Mouse (Mus musculus) forebrain, embryonic 13.5 days (tissue): ENCODE data around the gene Des. TPM values are rescaled to one million over a fixed set of nuclear protein-coding genes. Genes with fewer than 3 reads are reported as not detected.

ENCODE experiments used
- ATAC-seq: fragments of 200-750 bp; cut with Nextera tagmentation; 2 replicates; pipeline ENCODE4 v1.8.0; 2017
- H3K27ac ChIP-seq: fragments of 300-500 bp; sonication (generic); 2 replicates; pipeline ENCODE4 v1.5.1; 2015; ENCODE audit warnings: inconsistent platforms, mild to moderate bottlenecking, moderate library complexity
- H3K27me3 ChIP-seq: fragments of 300-500 bp; sonication (generic); 2 replicates; pipeline ENCODE4 v1.6.1; 2015; ENCODE audit warnings: mild to moderate bottlenecking, inconsistent platforms
- H3K36me3 ChIP-seq: fragments of 300-500 bp; sonication (generic); 2 replicates; pipeline ENCODE4 v1.6.1; 2015; ENCODE audit warnings: mild to moderate bottlenecking, inconsistent platforms; ENCODE audit not compliant: poor library complexity, severe bottlenecking
- H3K4me1 ChIP-seq: fragments of 300-500 bp; sonication (generic); 2 replicates; pipeline ENCODE4 v1.6.1; 2015; ENCODE audit warnings: inconsistent platforms
- H3K4me2 ChIP-seq: fragments of 300-500 bp; sonication (generic); 2 replicates; pipeline ENCODE4 v1.6.1; 2015; ENCODE audit warnings: inconsistent platforms, mild to moderate bottlenecking, moderate library complexity
- H3K4me3 ChIP-seq: fragments of 300-500 bp; sonication (generic); 2 replicates; pipeline ENCODE4 v1.5.1; 2015; ENCODE audit warnings: mild to moderate bottlenecking, inconsistent platforms
- H3K9ac ChIP-seq: fragments of 300-500 bp; sonication (generic); 2 replicates; pipeline ENCODE4 v1.6.1; 2015; ENCODE audit warnings: mild to moderate bottlenecking, inconsistent platforms
- H3K9me3 ChIP-seq: fragments of 300-500 bp; sonication (generic); replicated peaks from 2 replicates; pipeline ENCODE4 v1.6.1; 2016; ENCODE audit warnings: inconsistent platforms
- WGBS: fragments of 180-500 bp; shearing (Covaris S2); methylation state at CpG from one replicate; pipeline ENCODE4 v1.1.7; 2015; 5-methylcytosine and 5-hydroxymethylcytosine counted together
- polyA plus RNA-seq: library from polyadenylated mRNA; unstranded; fragments of >200 nt; fragmentation: Nextera tagmentation; extraction: Ambion mirVana; gene quantifications from 2 replicates; pipeline ENCODE4 v1.2.1, GENCODE M21; 2015

Des gene
- polyA plus RNA-seq, 1 experiment from 2014 or later, result 0.81 TPM

GRCm38 (mm10) chr1:75409950-75410349 is 49.8 kb downstream of the Des start:
- no peak overlapping the region for H3K4me3 ChIP-seq
- WGBS, result 92% methylated on average over 7 of the region's 7 CpGs
- H3K27me3 ChIP-seq, result no peaks in the 10 kb centered on the region
- no peak for ATAC-seq
- no peak overlapping the region for H3K27ac ChIP-seq
- H3K4me2 ChIP-seq, result no peak overlapping the region
- no peaks in the 10 kb centered on the region for H3K9me3 ChIP-seq
- H3K9ac ChIP-seq, result no peak overlapping the region
- peaks cover 9% of the 10 kb centered on the region; the same call in 1 of the 2 replicates for H3K36me3 ChIP-seq
- H3K4me1 ChIP-seq, result peaks cover 19% of the 10 kb centered on the region

- no peak overlapping the region for H3K4me2 ChIP-seq
- WGBS, result 84% methylated on average over 3 of the region's 3 CpGs
- no peak overlapping the region for H3K9ac ChIP-seq
- no peak for ATAC-seq
- H3K4me3 ChIP-seq, result no peak overlapping the region
- H3K9me3 ChIP-seq, result no peaks in the 10 kb centered on the region
- peaks cover 6% of the 10 kb centered on the region; the same call in 1 of the 2 replicates for H3K36me3 ChIP-seq
- no peaks in the 10 kb centered on the region for H3K27me3 ChIP-seq
- no peak overlapping the region for H3K27ac ChIP-seq
- peaks cover 19% of the 10 kb centered on the region for H3K4me1 ChIP-seq
Observed at GRCm38 (mm10) chr1:75412196-75412595, 52.1 kb downstream of the Des start.

GRCm38 (mm10) chr1:75413749-75414148 is 53.6 kb downstream of the Des start:
- H3K9ac ChIP-seq, result no peak overlapping the region
- no peaks in the 10 kb centered on the region for H3K9me3 ChIP-seq
- no peak for ATAC-seq
- no peak overlapping the region for H3K4me3 ChIP-seq
- H3K4me1 ChIP-seq, result peaks cover 19% of the 10 kb centered on the region
- H3K4me2 ChIP-seq, result no peak overlapping the region
- peaks cover 6% of the 10 kb centered on the region; the same call in 1 of the 2 replicates for H3K36me3 ChIP-seq
- 0 out of 2 replicates have a peak, but pooled peaks cover 5% of the 10 kb centered on the region for H3K27me3 ChIP-seq
- no peak overlapping the region for H3K27ac ChIP-seq
- WGBS, result 55% methylated on average over 3 of the region's 3 CpGs

Other genes with a start within 250 kb of the Des start
- gene Nhej1, start 235.1 kb upstream of the Des start, polyA plus RNA-seq, result 8.4 and 10.6 TPM in 2 replicates
- gene Slc23a3, start 226.4 kb upstream of the Des start, polyA plus RNA-seq, result 0.08 TPM in 1 of 2 replicates, not detected in the other
- 47.1 and 52.8 TPM in 2 replicates for gene Cnppd1, start 217.6 kb upstream of the Des start, polyA plus RNA-seq
- gene Retreg2, start 217.6 kb upstream of the Des start, polyA plus RNA-seq, result 71.8 and 75.1 TPM in 2 replicates
- gene Zfand2b, start 191.7 kb upstream of the Des start, polyA plus RNA-seq, result 33.2 and 37.9 TPM in 2 replicates
- gene Abcb6, start 179.9 kb upstream of the Des start, polyA plus RNA-seq, result 28.6 and 31.7 TPM in 2 replicates
- 22.0 and 23.1 TPM in 2 replicates for gene Ankzf1, start 168.2 kb upstream of the Des start, polyA plus RNA-seq
- gene Atg9a, start 168.1 kb upstream of the Des start, polyA plus RNA-seq, result 29.7 and 31.8 TPM in 2 replicates
- 14.6 and 21.1 TPM in 2 replicates for gene Glb1l, start 149.5 kb upstream of the Des start, polyA plus RNA-seq
- gene Stk16, start 149.5 kb upstream of the Des start, polyA plus RNA-seq, result 143 and 157 TPM in 2 replicates
- 15.3 and 16.6 TPM in 2 replicates for gene Tuba4a, start 140.5 kb upstream of the Des start, polyA plus RNA-seq
- not detected in 2 replicates for gene A630095N17Rik, start 128.2 kb upstream of the Des start, polyA plus RNA-seq
- 40.0 and 41.7 TPM in 2 replicates for gene Dnajb2, start 123.9 kb upstream of the Des start, polyA plus RNA-seq
- 4.5 and 6.5 TPM in 2 replicates for gene Ptprn, start 95.8 kb upstream of the Des start, polyA plus RNA-seq
- gene Resp18, start 81.9 kb upstream of the Des start, polyA plus RNA-seq, result 37.0 and 44.1 TPM in 2 replicates
- 140 and 142 TPM in 2 replicates for gene Dnpep, start 42.3 kb upstream of the Des start, polyA plus RNA-seq
- gene Speg, start 15.0 kb downstream of the Des start, polyA plus RNA-seq, result 7.6 and 9.0 TPM in 2 replicates
- gene Gmppa, start 75.6 kb downstream of the Des start, polyA plus RNA-seq, result 53.7 and 62.7 TPM in 2 replicates
- gene Asic4, start 90.1 kb downstream of the Des start, polyA plus RNA-seq, result 4.0 and 5.4 TPM in 2 replicates
- 16.9 and 18.6 TPM in 2 replicates for gene Chpf, start 119.0 kb downstream of the Des start, polyA plus RNA-seq
- 34.0 and 35.5 TPM in 2 replicates for gene Tmem198, start 119.2 kb downstream of the Des start, polyA plus RNA-seq
- 15.5 and 17.2 TPM in 2 replicates for gene Obsl1, start 146.1 kb downstream of the Des start, polyA plus RNA-seq
- 5.8 and 8.0 TPM in 2 replicates for gene Inha, start 146.7 kb downstream of the Des start, polyA plus RNA-seq
- 16.3 and 19.4 TPM in 2 replicates for gene Stk11ip, start 161.2 kb downstream of the Des start, polyA plus RNA-seq
- 20.9 and 25.3 TPM in 2 replicates for gene Slc4a3, start 185.9 kb downstream of the Des start, polyA plus RNA-seq